Mouse (Mus musculus): ENCODE results near the gene Traf4. TPM values are rescaled to one million over a fixed set of nuclear protein-coding genes. Genes with fewer than 3 reads are reported as not detected.
"Not testable (repeated sequence)": the region's sequence is repeated elsewhere in the genome, so short reads cannot be mapped to it uniquely, and the experiment has no call there.

The Traf4 gene
- polyA plus RNA-seq, 1 experiment from 2014 or later = 68.4 TPM

DNA sequence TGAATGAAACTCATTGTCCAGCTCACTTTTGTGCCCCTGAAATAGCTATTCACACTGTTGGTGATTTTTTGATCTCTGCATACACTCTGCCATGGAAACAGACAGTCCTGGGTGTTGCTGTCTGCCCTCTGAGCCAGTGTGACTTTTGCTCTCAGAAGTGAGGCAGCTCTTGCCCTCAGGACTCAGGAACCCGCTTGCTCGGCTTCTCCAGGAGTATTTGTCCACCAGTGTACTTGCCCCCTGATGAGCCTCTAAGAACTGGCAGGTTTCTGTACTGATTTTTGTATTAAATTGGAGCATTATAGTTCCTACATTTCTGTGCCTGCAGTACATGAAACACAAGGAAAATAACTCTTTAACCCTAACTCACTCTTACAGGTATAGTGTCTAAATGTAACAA lies 21.9 kb downstream of the Traf4 start:
- H3K4me3 ChIP-seq (replicated peaks; ENCODE audit: low read depth, low read length) = no peak overlapping the region
- H3K9ac ChIP-seq (replicated peaks; ENCODE audit: low read length) = no peak overlapping the region
- 80% methylated on average over 2 of the region's 2 CpGs for WGBS
- H3K27me3 ChIP-seq (ENCODE audit: control insufficient read depth, insufficient read depth, low read length) = no peaks in the 10 kb centered on the region
- no peak overlapping the region for H3K27ac ChIP-seq (replicated peaks; ENCODE audit: low read depth, low read length)
- no peak for ATAC-seq (ENCODE audit: low FRiP score, low TSS enrichment)
- DNase-seq = no peak
- peaks cover 53% of the 10 kb centered on the region for H3K36me3 ChIP-seq (ENCODE audit: control insufficient read depth, insufficient read depth, low read length)
- no peaks in the 10 kb centered on the region for H3K4me1 ChIP-seq (ENCODE audit: control insufficient read depth, insufficient read depth, low read length)
- H3K4me2 ChIP-seq (ENCODE audit: low read length) = no peak overlapping the region
- no peaks in the 10 kb centered on the region for H3K9me3 ChIP-seq (ENCODE audit: control insufficient read depth, low read length)

GRCm38 (mm10) chr11:78140665-78141064 lies 24.7 kb downstream of the Traf4 start:
- Histone ChIP-seq H3K9ac (replicated peaks; ENCODE audit: low read length) (no peak overlapping the region), H3K4me2 (ENCODE audit: low read length) (no peak overlapping the region), H3K4me1 (ENCODE audit: control insufficient read depth, insufficient read depth, low read length) (no peaks in the 10 kb centered on the region), H3K27me3 (ENCODE audit: control insufficient read depth, insufficient read depth, low read length) (no peaks in the 10 kb centered on the region), H3K27ac (replicated peaks; ENCODE audit: low read depth, low read length) (no peak overlapping the region), H3K9me3 (ENCODE audit: control insufficient read depth, low read length) (no peaks in the 10 kb centered on the region), H3K36me3 (ENCODE audit: control insufficient read depth, insufficient read depth, low read length) (peaks cover 33% of the 10 kb centered on the region), H3K4me3 (replicated peaks; ENCODE audit: low read depth, low read length) (no peak overlapping the region)
- no peak for ATAC-seq (ENCODE audit: low FRiP score, low TSS enrichment)
- 89% methylated on average over 5 of the region's 5 CpGs for WGBS
- DNase-seq = no peak

DNA sequence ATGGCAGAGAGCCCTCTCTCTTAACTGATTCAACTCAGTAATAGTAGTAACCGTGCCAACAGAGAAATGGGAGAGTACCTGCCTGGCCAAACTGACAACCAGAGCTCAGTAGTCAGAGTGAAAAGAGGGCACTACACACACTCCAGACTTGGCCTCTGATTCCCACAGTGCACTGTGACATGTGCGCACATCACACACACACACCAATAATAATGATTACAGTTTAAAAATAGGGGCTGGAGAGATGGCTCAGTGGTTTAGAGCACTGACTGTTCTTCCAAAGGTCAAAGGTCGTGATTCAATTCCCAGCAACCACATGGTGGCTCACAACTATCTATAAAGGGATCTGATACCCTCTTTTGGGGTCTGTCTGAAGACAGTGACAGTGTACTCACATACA lies 27.4 kb downstream of the Traf4 start:
- H3K4me2 ChIP-seq (ENCODE audit: low read length) = no peak overlapping the region
- no peak for DNase-seq
- no peaks in the 10 kb centered on the region for H3K4me1 ChIP-seq (ENCODE audit: control insufficient read depth, insufficient read depth, low read length)
- H3K27ac ChIP-seq (replicated peaks; ENCODE audit: low read depth, low read length) = no peak overlapping the region
- H3K36me3 ChIP-seq (ENCODE audit: control insufficient read depth, insufficient read depth, low read length) = peaks cover 8% of the 10 kb centered on the region
- H3K9ac ChIP-seq (replicated peaks; ENCODE audit: low read length) = no peak overlapping the region
- H3K9me3 ChIP-seq (ENCODE audit: control insufficient read depth, low read length) = no peaks in the 10 kb centered on the region
- no peaks in the 10 kb centered on the region for H3K27me3 ChIP-seq (ENCODE audit: control insufficient read depth, insufficient read depth, low read length)
- 96% methylated on average over 3 of the region's 3 CpGs for WGBS
- ATAC-seq (ENCODE audit: low FRiP score, low TSS enrichment) = no peak
- no peak overlapping the region for H3K4me3 ChIP-seq (replicated peaks; ENCODE audit: low read depth, low read length)

DNA sequence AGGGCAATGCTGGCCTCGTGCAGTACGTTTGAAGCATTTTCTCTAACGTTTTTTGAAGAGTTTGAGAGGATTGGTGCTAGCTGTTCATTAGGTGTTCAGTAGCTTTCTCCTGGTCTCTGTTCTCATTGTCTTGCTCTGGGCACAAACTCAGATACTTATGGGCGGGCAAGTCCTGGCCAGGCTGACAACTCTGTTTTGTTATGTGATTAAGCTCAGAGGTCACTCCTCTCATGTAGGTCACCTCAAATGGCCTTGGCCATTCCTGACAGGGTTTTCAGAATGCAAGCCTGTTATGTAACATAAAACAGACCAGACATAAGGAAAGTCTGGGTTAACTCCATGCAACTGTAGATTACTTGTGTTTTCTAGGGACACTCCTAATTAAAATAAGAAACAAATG lies 27.8 kb downstream of the Traf4 start:
- Histone ChIP-seq H3K9ac (replicated peaks; ENCODE audit: low read length) (no peak overlapping the region), H3K27me3 (ENCODE audit: control insufficient read depth, insufficient read depth, low read length) (no peaks in the 10 kb centered on the region), H3K4me3 (replicated peaks; ENCODE audit: low read depth, low read length) (no peak overlapping the region), H3K36me3 (ENCODE audit: control insufficient read depth, insufficient read depth, low read length) (0 out of 2 replicates have a peak, but pooled peaks cover 5% of the 10 kb centered on the region), H3K4me2 (ENCODE audit: low read length) (no peak overlapping the region), H3K27ac (replicated peaks; ENCODE audit: low read depth, low read length) (no peak overlapping the region), H3K4me1 (ENCODE audit: control insufficient read depth, insufficient read depth, low read length) (no peaks in the 10 kb centered on the region), H3K9me3 (ENCODE audit: control insufficient read depth, low read length) (no peaks in the 10 kb centered on the region)
- ATAC-seq (ENCODE audit: low FRiP score, low TSS enrichment) (no peak), DNase-seq (no peak)
- 81% methylated on average over 4 of the region's 4 CpGs for WGBS

GRCm38 (mm10) chr11:78136132-78136531 lies 29.3 kb downstream of the Traf4 start:
- WGBS = 84% methylated on average over 1 of the region's 1 CpGs
- 0 out of 2 replicates have a peak, but pooled peaks cover 3% of the 10 kb centered on the region for H3K36me3 ChIP-seq (ENCODE audit: control insufficient read depth, insufficient read depth, low read length)

DNA sequence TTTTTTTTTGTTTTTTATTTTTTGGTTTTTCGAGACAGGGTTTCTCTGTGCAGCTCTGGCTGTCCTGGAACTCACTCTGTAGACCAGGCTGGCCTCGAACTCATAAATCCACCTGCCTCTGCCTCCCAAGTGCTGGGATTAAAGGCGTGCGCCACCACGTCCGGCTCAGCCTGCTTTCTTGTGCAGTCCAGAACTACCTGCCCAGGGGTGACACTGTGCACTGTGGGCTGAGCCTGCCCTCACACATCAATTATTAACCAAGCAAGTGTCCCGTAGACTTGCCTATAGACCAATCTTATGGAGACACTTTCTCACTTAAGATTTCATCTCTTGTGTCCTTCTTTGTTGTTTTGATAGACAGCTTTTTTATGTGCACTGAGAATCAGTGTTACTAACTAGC lies 30.1 kb downstream of the Traf4 start:
- not testable (repeated sequence) for H3K27me3 ChIP-seq (ENCODE audit: control insufficient read depth, insufficient read depth, low read length); H3K4me3 ChIP-seq (replicated peaks; ENCODE audit: low read depth, low read length); H3K36me3 ChIP-seq (ENCODE audit: control insufficient read depth, insufficient read depth, low read length); H3K4me1 ChIP-seq (ENCODE audit: control insufficient read depth, insufficient read depth, low read length); H3K27ac ChIP-seq (replicated peaks; ENCODE audit: low read depth, low read length); DNase-seq; H3K9me3 ChIP-seq (ENCODE audit: control insufficient read depth, low read length); H3K9ac ChIP-seq (replicated peaks; ENCODE audit: low read length); ATAC-seq (ENCODE audit: low FRiP score, low TSS enrichment); H3K4me2 ChIP-seq (ENCODE audit: low read length)
- WGBS = 94% methylated on average over 7 of the region's 7 CpGs

More at GRCm38 (mm10) chr11:78136132-78136531, 29.3 kb downstream of the Traf4 start:
- no peak overlapping the region for H3K4me3 ChIP-seq (replicated peaks; ENCODE audit: low read depth, low read length)
- DNase-seq = no peak
- no peak overlapping the region for H3K9ac ChIP-seq (replicated peaks; ENCODE audit: low read length)
- no peak overlapping the region for H3K27ac ChIP-seq (replicated peaks; ENCODE audit: low read depth, low read length)
- H3K4me1 ChIP-seq (ENCODE audit: control insufficient read depth, insufficient read depth, low read length) = no peaks in the 10 kb centered on the region
- no peaks in the 10 kb centered on the region for H3K9me3 ChIP-seq (ENCODE audit: control insufficient read depth, low read length)
- no peaks in the 10 kb centered on the region for H3K27me3 ChIP-seq (ENCODE audit: control insufficient read depth, insufficient read depth, low read length)
- no peak for ATAC-seq (ENCODE audit: low FRiP score, low TSS enrichment)
- no peak overlapping the region for H3K4me2 ChIP-seq (ENCODE audit: low read length)

DNA sequence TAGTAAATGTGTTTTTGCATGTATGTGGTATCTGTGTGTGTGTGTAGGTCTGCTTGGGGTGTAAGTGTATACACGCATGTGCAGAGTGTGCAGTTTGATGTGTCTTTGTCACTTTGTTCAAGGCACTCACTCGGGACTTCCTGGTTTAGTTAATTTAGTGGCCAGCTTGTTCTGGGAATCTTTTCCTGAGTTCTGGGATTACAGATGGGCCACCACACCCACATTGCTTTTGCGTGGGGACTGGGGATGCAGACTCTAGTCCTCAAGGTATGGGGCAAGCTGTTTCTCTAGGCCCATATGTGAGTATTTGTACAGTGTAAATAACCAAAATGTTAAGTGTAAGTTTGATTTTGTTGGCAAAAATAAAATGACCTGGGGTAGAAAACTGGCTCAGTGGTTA lies 31.0 kb downstream of the Traf4 start:
- Histone ChIP-seq H3K4me3 (replicated peaks; ENCODE audit: low read depth, low read length) (no peak overlapping the region), H3K36me3 (ENCODE audit: control insufficient read depth, insufficient read depth, low read length) (0 out of 2 replicates have a peak, but pooled peaks cover 3% of the 10 kb centered on the region), H3K27ac (replicated peaks; ENCODE audit: low read depth, low read length) (no peak overlapping the region), H3K4me1 (ENCODE audit: control insufficient read depth, insufficient read depth, low read length) (no peaks in the 10 kb centered on the region), H3K4me2 (ENCODE audit: low read length) (no peak overlapping the region), H3K9me3 (ENCODE audit: control insufficient read depth, low read length) (no peaks in the 10 kb centered on the region), H3K9ac (replicated peaks; ENCODE audit: low read length) (no peak overlapping the region), H3K27me3 (ENCODE audit: control insufficient read depth, insufficient read depth, low read length) (no peaks in the 10 kb centered on the region)
- DNase-seq = no peak
- 92% methylated on average over 3 of the region's 3 CpGs for WGBS
- ATAC-seq (ENCODE audit: low FRiP score, low TSS enrichment) = no peak

GRCm38 (mm10) chr11:78133915-78134314 lies 31.5 kb downstream of the Traf4 start:
- Histone ChIP-seq H3K36me3 (ENCODE audit: control insufficient read depth, insufficient read depth, low read length) (0 out of 2 replicates have a peak, but pooled peaks cover 5% of the 10 kb centered on the region), H3K4me3 (replicated peaks; ENCODE audit: low read depth, low read length) (no peak overlapping the region), H3K4me2 (ENCODE audit: low read length) (no peak overlapping the region), H3K27me3 (ENCODE audit: control insufficient read depth, insufficient read depth, low read length) (no peaks in the 10 kb centered on the region), H3K9ac (replicated peaks; ENCODE audit: low read length) (no peak overlapping the region), H3K27ac (replicated peaks; ENCODE audit: low read depth, low read length) (no peak overlapping the region), H3K9me3 (ENCODE audit: control insufficient read depth, low read length) (no peaks in the 10 kb centered on the region), H3K4me1 (ENCODE audit: control insufficient read depth, insufficient read depth, low read length) (no peaks in the 10 kb centered on the region)
- ATAC-seq (ENCODE audit: low FRiP score, low TSS enrichment) (no peak), DNase-seq (no peak)
- WGBS = 97% methylated on average over 6 of the region's 6 CpGs

DNA sequence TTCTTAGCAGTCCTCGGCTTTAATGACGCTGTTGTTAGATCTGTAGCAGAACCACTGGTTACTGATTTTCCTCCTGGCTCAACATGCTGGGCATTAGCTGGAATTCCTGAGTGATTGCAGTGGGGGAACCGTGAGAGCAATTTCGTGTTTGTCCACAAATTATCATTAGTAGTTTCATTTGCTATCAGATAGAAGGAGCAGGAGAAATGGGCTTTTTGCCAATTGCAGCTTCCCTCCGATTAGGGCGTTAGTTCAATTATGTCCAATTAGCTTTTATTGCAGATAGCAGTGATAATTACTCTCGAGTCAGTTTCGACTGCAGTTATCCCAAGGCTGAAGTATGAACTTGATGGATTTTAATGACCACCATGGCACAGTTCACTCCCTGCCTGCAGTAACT lies 35.9 kb downstream of the Traf4 start:
- H3K9ac ChIP-seq (replicated peaks; ENCODE audit: low read length) = no peak overlapping the region
- DNase-seq = no peak
- WGBS = 84% methylated on average over 8 of the region's 8 CpGs
- no peak overlapping the region for H3K4me2 ChIP-seq (ENCODE audit: low read length)
- no peaks in the 10 kb centered on the region for H3K4me1 ChIP-seq (ENCODE audit: control insufficient read depth, insufficient read depth, low read length)
- no peak overlapping the region for H3K4me3 ChIP-seq (replicated peaks; ENCODE audit: low read depth, low read length)
- 0 out of 2 replicates have a peak, but pooled peaks cover 5% of the 10 kb centered on the region for H3K36me3 ChIP-seq (ENCODE audit: control insufficient read depth, insufficient read depth, low read length)
- H3K27ac ChIP-seq (replicated peaks; ENCODE audit: low read depth, low read length) = no peak overlapping the region
- no peaks in the 10 kb centered on the region for H3K9me3 ChIP-seq (ENCODE audit: control insufficient read depth, low read length)
- no peak for ATAC-seq (ENCODE audit: low FRiP score, low TSS enrichment)
- H3K27me3 ChIP-seq (ENCODE audit: control insufficient read depth, insufficient read depth, low read length) = no peaks in the 10 kb centered on the region
